Mouse (Mus musculus) liver, adult 2 months (tissue): ENCODE measurements around the gene Rars. TPM values are rescaled to one million over a fixed set of nuclear protein-coding genes. Genes with fewer than 3 reads are reported as not detected.

ENCODE experiments used
- DNase-seq: peaks from one replicate; pipeline ENCODE4 v3.0.0-alpha.2; 2011; ENCODE audit warnings: low read depth, low spot score; ENCODE audit errors: extremely low read depth
- H3K27ac ChIP-seq: fragments of 200-500 bp; replicated peaks from 2 replicates; pipeline ENCODE4 v1.5.1; 2012; ENCODE audit warnings: low read depth, mild to moderate bottlenecking, control low read depth, inconsistent platforms, low read length; ENCODE audit not compliant: insufficient read depth
- H3K27me3 ChIP-seq: fragments of 200-500 bp; 2 replicates; pipeline ENCODE4 v1.6.1; 2012; ENCODE audit warnings: mild to moderate bottlenecking, moderate library complexity, low read length, inconsistent platforms; ENCODE audit not compliant: control insufficient read depth, insufficient read depth
- H3K36me3 ChIP-seq: fragments of 200-500 bp; 2 replicates; pipeline ENCODE4 v1.6.1; 2012; ENCODE audit warnings: low read length, inconsistent platforms; ENCODE audit not compliant: control insufficient read depth, insufficient read depth
- H3K4me1 ChIP-seq: fragments of 200-500 bp; 2 replicates; pipeline ENCODE4 v1.6.1; 2011; ENCODE audit warnings: low read length; ENCODE audit not compliant: control insufficient read depth, insufficient read depth
- H3K4me3 ChIP-seq: fragments of 200-500 bp; 2 replicates; pipeline ENCODE4 v1.5.1; 2011; ENCODE audit warnings: low read depth, mild to moderate bottlenecking, control low read depth, low read length, moderate library complexity; ENCODE audit not compliant: insufficient read depth
- H3K79me2 ChIP-seq: fragments of 200-500 bp; 2 replicates; pipeline ENCODE4 v1.6.1; 2012; ENCODE audit warnings: inconsistent platforms, mild to moderate bottlenecking, low read length, moderate library complexity; ENCODE audit not compliant: control insufficient read depth, insufficient read depth
- H3K9ac ChIP-seq: fragments of 200-500 bp; 2 replicates; pipeline ENCODE4 v1.6.1; 2012; ENCODE audit warnings: low read depth, mild to moderate bottlenecking, control low read depth, inconsistent platforms, low read length
- CTCF ChIP-seq: fragments of 200-500 bp; IDR thresholded peaks from 2 replicates; pipeline ENCODE4 v1.5.1; 2011; ENCODE audit warnings: low read depth, low read length, control low read depth
- POLR2A ChIP-seq: fragments of 200-500 bp; IDR thresholded peaks from 2 replicates; pipeline ENCODE4 v1.6.1; 2011; ENCODE audit warnings: low read length, control low read depth; ENCODE audit not compliant: insufficient read depth; ENCODE audit errors: extremely low read depth
- WGBS: fragments of 180-500 bp; shearing (Covaris S2); methylation state at CpG from one replicate; pipeline ENCODE4 v1.1.7; 2018; 5-methylcytosine and 5-hydroxymethylcytosine counted together
- polyA plus RNA-seq: library from polyadenylated mRNA; depleted of rRNA; stranded (reverse); fragments of >200 nt; gene quantifications from 2 replicates; pipeline ENCODE4 v1.2.3, GENCODE M21; 2012
- total RNA-seq: library from RNA; depleted of rRNA; stranded (reverse); fragments of >200 nt; gene quantifications from 2 replicates; pipeline ENCODE4 v1.2.3, GENCODE M21; 2014

Gene Rars
- total and polyA plus RNA-seq, 2 experiments, result 9.7 to 29.4 TPM

- peak; percentile 93 for DNase-seq
- Histone ChIP-seq H3K27me3 (no peaks in the 10 kb centered on the region), H3K27ac (peak overlapping the region; percentile 71), H3K4me3 (no peak overlapping the region), H3K79me2 (peaks cover 3% of the 10 kb centered on the region; the same call in 1 of the 2 replicates), H3K4me1 (peaks cover 11% of the 10 kb centered on the region), H3K9ac (no peak overlapping the region), H3K36me3 (peaks cover 48% of the 10 kb centered on the region)
- TF ChIP-seq POLR2A (no peak), CTCF (no peak)
- WGBS, result 31% methylated on average over 3 of the region's 3 CpGs
These were observed 50.3 kb downstream of the Rars start for GRCm38 (mm10) chr11:35784002-35784401.

- H3K9ac ChIP-seq, result no peak overlapping the region
- H3K4me3 ChIP-seq, result no peak overlapping the region
- DNase-seq, result peak; percentile 95
- TF ChIP-seq CTCF (peak; percentile 80), POLR2A (no peak)
- WGBS, result 17% methylated on average over 5 of the region's 5 CpGs
- no peaks in the 10 kb centered on the region for H3K27me3 ChIP-seq
- H3K36me3 ChIP-seq, result peaks cover 55% of the 10 kb centered on the region
- peak overlapping the region; percentile 33; the same call in 1 of the 2 replicates for H3K27ac ChIP-seq
- peaks cover 11% of the 10 kb centered on the region for H3K4me1 ChIP-seq
- peaks cover 3% of the 10 kb centered on the region; the same call in 1 of the 2 replicates for H3K79me2 ChIP-seq
These were observed 51.3 kb downstream of the Rars start for GRCm38 (mm10) chr11:35783038-35783437.

GRCm38 (mm10) chr11:35782444-35782843 lies 51.9 kb downstream of the Rars start:
- 98% methylated on average over 3 of the region's 3 CpGs for WGBS
- no peak overlapping the region for H3K4me3 ChIP-seq
- peaks cover 3% of the 10 kb centered on the region; the same call in 1 of the 2 replicates for H3K79me2 ChIP-seq
- H3K4me1 ChIP-seq, result peaks cover 11% of the 10 kb centered on the region
- DNase-seq, result no peak
- H3K9ac ChIP-seq, result no peak overlapping the region
- no peak for TF ChIP-seq POLR2A
- no peak for TF ChIP-seq CTCF
- H3K27ac ChIP-seq, result peak overlapping the region; percentile 33
- H3K27me3 ChIP-seq, result no peaks in the 10 kb centered on the region
- peaks cover 59% of the 10 kb centered on the region for H3K36me3 ChIP-seq

- H3K9ac ChIP-seq, result no peak overlapping the region
- 80% methylated on average over 3 of the region's 3 CpGs for WGBS
These were observed 54.0 kb downstream of the Rars start for GRCm38 (mm10) chr11:35780336-35780735.

GRCm38 (mm10) chr11:35776452-35776851 lies 57.9 kb downstream of the Rars start:
- no peak overlapping the region for H3K9ac ChIP-seq
- no peak for TF ChIP-seq POLR2A
- TF ChIP-seq CTCF, result no peak
- no peaks in the 10 kb centered on the region for H3K27me3 ChIP-seq
- 73% methylated on average over 3 of the region's 3 CpGs for WGBS
- no peak overlapping the region for H3K27ac ChIP-seq
- DNase-seq, result no peak
- H3K4me3 ChIP-seq, result no peak overlapping the region
- H3K4me1 ChIP-seq, result no peaks in the 10 kb centered on the region
- peaks cover 45% of the 10 kb centered on the region for H3K36me3 ChIP-seq
- H3K79me2 ChIP-seq, result peaks cover 13% of the 10 kb centered on the region; the same call in 1 of the 2 replicates

More at GRCm38 (mm10) chr11:35780336-35780735, 54.0 kb downstream of the Rars start:
- no peak for DNase-seq
- Histone ChIP-seq H3K4me3 (no peak overlapping the region), H3K4me1 (peaks cover 11% of the 10 kb centered on the region), H3K79me2 (peaks cover 3% of the 10 kb centered on the region; the same call in 1 of the 2 replicates), H3K27ac (no peak overlapping the region), H3K36me3 (peaks cover 66% of the 10 kb centered on the region), H3K27me3 (no peaks in the 10 kb centered on the region)
- TF ChIP-seq CTCF (no peak), POLR2A (no peak)

GRCm38 (mm10) chr11:35775606-35776005 lies 58.7 kb downstream of the Rars start:
- Histone ChIP-seq H3K36me3 (peaks cover 43% of the 10 kb centered on the region), H3K9ac (no peak overlapping the region), H3K4me3 (no peak overlapping the region), H3K4me1 (peaks cover 6% of the 10 kb centered on the region), H3K79me2 (peaks cover 21% of the 10 kb centered on the region; the same call in 1 of the 2 replicates), H3K27me3 (no peaks in the 10 kb centered on the region), H3K27ac (no peak overlapping the region)
- DNase-seq, result no peak
- no peak for TF ChIP-seq POLR2A
- 96% methylated on average over 3 of the region's 3 CpGs for WGBS
